Mouse (Mus musculus) liver, adult 2 months (tissue): ENCODE measurements around the gene Ldb3.

Experiments
- CTCF ChIP-seq: fragments of 200-500 bp; IDR thresholded peaks from 2 replicates; pipeline ENCODE4 v1.5.1; 2011; ENCODE audit warnings: low read depth, low read length, control low read depth
- POLR2A ChIP-seq: fragments of 200-500 bp; IDR thresholded peaks from 2 replicates; pipeline ENCODE4 v1.6.1; 2011; ENCODE audit warnings: low read length, control low read depth; ENCODE audit not compliant: insufficient read depth; ENCODE audit errors: extremely low read depth

DNA sequence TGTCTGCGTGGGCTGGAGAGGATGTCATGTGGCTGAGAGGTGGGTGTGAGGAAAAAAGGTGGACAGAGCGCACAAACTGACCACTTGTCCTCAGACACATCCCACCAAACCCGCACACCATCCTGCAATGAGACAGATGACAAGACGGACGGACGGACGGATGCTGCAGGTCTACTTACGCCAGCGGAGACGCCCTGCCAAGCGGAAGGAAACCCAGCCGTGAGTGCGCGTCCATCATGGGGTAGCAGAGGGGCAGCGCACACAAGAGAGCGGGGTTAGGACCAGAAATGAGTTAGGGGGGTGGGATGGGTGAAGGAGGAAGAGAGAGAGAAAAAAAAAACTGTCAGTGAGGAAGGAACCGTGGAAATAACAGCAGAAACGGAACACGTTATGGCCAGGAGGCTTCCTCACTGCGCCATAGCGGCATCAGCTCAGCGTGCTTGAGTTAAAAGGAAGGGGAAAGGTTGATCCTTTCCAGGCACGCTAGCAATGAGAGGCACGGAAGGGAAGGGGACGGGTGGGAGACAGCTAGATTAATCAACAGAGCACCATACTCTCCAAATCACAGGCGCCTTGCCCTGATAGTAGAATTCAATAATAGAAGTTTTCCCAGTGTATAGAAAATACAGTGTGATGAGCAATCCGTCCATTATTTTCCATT is 18.8 kb downstream of the Ldb3 start:
- TF ChIP-seq POLR2A (no peak), CTCF (no peak)
